Mouse (Mus musculus) stomach, embryonic 14.5 days (tissue): ENCODE measurements around the gene 4930442H23Rik. TPM values are rescaled to one million over a fixed set of nuclear protein-coding genes. Genes with fewer than 3 reads are reported as not detected.

Source experiments
- polyA plus RNA-seq: library from polyadenylated mRNA; unstranded; fragments of >200 nt; fragmentation: Nextera tagmentation; extraction: Ambion mirVana; gene quantifications from 2 replicates; pipeline ENCODE4 v1.2.1, GENCODE M21; 2014

The 4930442H23Rik gene
- polyA plus RNA-seq, 1 experiment from 2014 or later: not detected

Other genes starting within 250 kb of the 4930442H23Rik start
- gene Gng7, start 168.9 kb downstream of the 4930442H23Rik start, polyA plus RNA-seq: 4.7 and 5.9 TPM in 2 replicates
- 0.20 and 0.41 TPM in 2 replicates for gene Diras1, start 158.2 kb downstream of the 4930442H23Rik start, polyA plus RNA-seq
- gene Slc39a3, start 146.4 kb downstream of the 4930442H23Rik start, polyA plus RNA-seq: 10.3 and 11.9 TPM in 2 replicates
- 162 and 164 TPM in 2 replicates for gene Sgta, start 123.7 kb downstream of the 4930442H23Rik start, polyA plus RNA-seq
- 38.2 and 39.9 TPM in 2 replicates for gene Thop1, start 113.8 kb downstream of the 4930442H23Rik start, polyA plus RNA-seq
- gene Creb3l3, start 85.0 kb downstream of the 4930442H23Rik start, polyA plus RNA-seq: 0.22 and 0.56 TPM in 2 replicates
- gene Map2k2, start 77.9 kb downstream of the 4930442H23Rik start, polyA plus RNA-seq: 164 and 167 TPM in 2 replicates
- 25.5 and 27.4 TPM in 2 replicates for gene Zbtb7a, start 48.6 kb downstream of the 4930442H23Rik start, polyA plus RNA-seq
- gene Pias4, start 15.9 kb downstream of the 4930442H23Rik start, polyA plus RNA-seq: 32.7 and 40.9 TPM in 2 replicates
- gene Eef2, start 7.2 kb downstream of the 4930442H23Rik start, polyA plus RNA-seq: 416 and 434 TPM in 2 replicates
- gene Dapk3, start 844 bp downstream of the 4930442H23Rik start, polyA plus RNA-seq: 48.9 and 58.7 TPM in 2 replicates
- gene Nmrk2, start 18.2 kb upstream of the 4930442H23Rik start, polyA plus RNA-seq: 0.14 and 0.35 TPM in 2 replicates
- 1.9 and 2.2 TPM in 2 replicates for gene Atcay, start 47.0 kb upstream of the 4930442H23Rik start, polyA plus RNA-seq
- gene Zfr2, start 49.3 kb upstream of the 4930442H23Rik start, polyA plus RNA-seq: 9.2 and 10.8 TPM in 2 replicates
- gene Matk, start 69.1 kb upstream of the 4930442H23Rik start, polyA plus RNA-seq: 3.4 and 3.9 TPM in 2 replicates
- gene Mrpl54, start 83.1 kb upstream of the 4930442H23Rik start, polyA plus RNA-seq: 223 and 246 TPM in 2 replicates
- 47.0 and 51.1 TPM in 2 replicates for gene Apba3, start 83.1 kb upstream of the 4930442H23Rik start, polyA plus RNA-seq
- 21.6 and 25.2 TPM in 2 replicates for gene Tjp3, start 107.7 kb upstream of the 4930442H23Rik start, polyA plus RNA-seq
- gene Pip5k1c, start 109.1 kb upstream of the 4930442H23Rik start, polyA plus RNA-seq: 50.1 and 51.4 TPM in 2 replicates
- 21.3 and 21.7 TPM in 2 replicates for gene Cactin, start 137.3 kb upstream of the 4930442H23Rik start, polyA plus RNA-seq
- gene Tbxa2r, start 144.9 kb upstream of the 4930442H23Rik start, polyA plus RNA-seq: 23.1 and 23.4 TPM in 2 replicates
- 0.07 TPM in 1 of 2 replicates, not detected in the other for gene Gipc3, start 159.4 kb upstream of the 4930442H23Rik start, polyA plus RNA-seq
- 98.6 TPM in 2 replicates for gene Hmg20b, start 166.6 kb upstream of the 4930442H23Rik start, polyA plus RNA-seq
- 4.7 and 4.8 TPM in 2 replicates for gene Mfsd12, start 173.6 kb upstream of the 4930442H23Rik start, polyA plus RNA-seq
- 0.43 and 0.59 TPM in 2 replicates for gene 4930404N11Rik, start 182.0 kb upstream of the 4930442H23Rik start, polyA plus RNA-seq
- gene Fzr1, start 194.7 kb upstream of the 4930442H23Rik start, polyA plus RNA-seq: 81.3 and 88.7 TPM in 2 replicates
- gene Dohh, start 200.6 kb upstream of the 4930442H23Rik start, polyA plus RNA-seq: 44.8 and 48.5 TPM in 2 replicates
- gene Gm48551, start 200.6 kb upstream of the 4930442H23Rik start, polyA plus RNA-seq: 3.1 and 4.1 TPM in 2 replicates
- 1.0 and 1.1 TPM in 2 replicates for gene Gm48552, start 205.2 kb upstream of the 4930442H23Rik start, polyA plus RNA-seq
- 17.7 and 21.5 TPM in 2 replicates for gene Smim24, start 209.2 kb upstream of the 4930442H23Rik start, polyA plus RNA-seq